Mouse (Mus musculus) heart, embryonic 11.5 days (tissue): Measurements from ENCODE around the gene Ephb3. TPM values are rescaled to one million over a fixed set of nuclear protein-coding genes. Genes with fewer than 3 reads are reported as not detected.

Experiments used
- ATAC-seq: fragments of 200-750 bp; cut with Nextera tagmentation; replicated peaks from 2 replicates; pipeline ENCODE4 v1.8.0; 2017; ENCODE audit warnings: moderate library complexity; ENCODE audit not compliant: insufficient number of reproducible peaks, low FRiP score, low TSS enrichment
- H3K27ac ChIP-seq: fragments of 300-500 bp; sonication (generic); 2 replicates; pipeline ENCODE4 v1.5.1; 2014; ENCODE audit warnings: mild to moderate bottlenecking, low read depth, low read length
- H3K27me3 ChIP-seq: fragments of 300-500 bp; sonication (generic); 2 replicates; pipeline ENCODE4 v1.6.1; 2014; ENCODE audit warnings: mild to moderate bottlenecking, low read length, mixed read lengths; ENCODE audit not compliant: control insufficient read depth, insufficient read depth
- H3K36me3 ChIP-seq: fragments of 300-500 bp; sonication (generic); 2 replicates; pipeline ENCODE4 v1.6.1; 2014; ENCODE audit warnings: mild to moderate bottlenecking, low read length, moderate library complexity, mixed read lengths; ENCODE audit not compliant: control insufficient read depth, insufficient read depth
- H3K4me1 ChIP-seq: fragments of 300-500 bp; sonication (generic); 2 replicates; pipeline ENCODE4 v1.6.1; 2014; ENCODE audit warnings: low read length; ENCODE audit not compliant: control insufficient read depth, insufficient read depth
- H3K4me2 ChIP-seq: fragments of 300-500 bp; sonication (generic); 2 replicates; pipeline ENCODE4 v1.6.1; 2014; ENCODE audit warnings: mild to moderate bottlenecking, moderate library complexity
- H3K4me3 ChIP-seq: fragments of 300-500 bp; sonication (generic); 2 replicates; pipeline ENCODE4 v1.5.1; 2014; ENCODE audit warnings: low read depth, low read length
- H3K9ac ChIP-seq: fragments of 300-500 bp; sonication (generic); 2 replicates; pipeline ENCODE4 v1.6.1; 2014; ENCODE audit warnings: mild to moderate bottlenecking, low read depth, low read length, moderate library complexity
- H3K9me3 ChIP-seq: fragments of 300-500 bp; sonication (generic); replicated peaks from 2 replicates; pipeline ENCODE4 v1.6.1; 2016; ENCODE audit warnings: low read length; ENCODE audit not compliant: control insufficient read depth
- whole genome bisulfite sequencing: fragments of 180-500 bp; shearing (Covaris S2); extraction: QIAGEN DNeasy Blood & Tissue Kit; methylation state at CpG from one replicate; pipeline ENCODE4 v1.1.7; 2014; ENCODE audit not compliant: insufficient replicate concordance; 5-methylcytosine and 5-hydroxymethylcytosine counted together
- polyA plus RNA-seq: library from polyadenylated mRNA; unstranded; fragments of >200 nt; fragmentation: Nextera tagmentation; extraction: Ambion mirVana; gene quantifications from 2 replicates; pipeline ENCODE4 v1.2.1, GENCODE M21; 2014

Gene Ephb3
- polyA plus RNA-seq, 1 experiment from 2014 or later, result 12.9 TPM

- Histone ChIP-seq H3K9ac (no peak overlapping the region), H3K9me3 (no peaks in the 10 kb centered on the region), H3K4me3 (no peak overlapping the region), H3K4me2 (no peak overlapping the region), H3K27ac (no peak overlapping the region), H3K4me1 (peaks cover 29% of the 10 kb centered on the region), H3K27me3 (no peaks in the 10 kb centered on the region), H3K36me3 (peaks cover 39% of the 10 kb centered on the region)
- 75% methylated on average over 3 of the region's 3 CpGs for WGBS
- no peak for ATAC-seq
These were observed 18.5 kb downstream of the Ephb3 start for GRCm38 (mm10) chr16:21223038-21223437.

DNA sequence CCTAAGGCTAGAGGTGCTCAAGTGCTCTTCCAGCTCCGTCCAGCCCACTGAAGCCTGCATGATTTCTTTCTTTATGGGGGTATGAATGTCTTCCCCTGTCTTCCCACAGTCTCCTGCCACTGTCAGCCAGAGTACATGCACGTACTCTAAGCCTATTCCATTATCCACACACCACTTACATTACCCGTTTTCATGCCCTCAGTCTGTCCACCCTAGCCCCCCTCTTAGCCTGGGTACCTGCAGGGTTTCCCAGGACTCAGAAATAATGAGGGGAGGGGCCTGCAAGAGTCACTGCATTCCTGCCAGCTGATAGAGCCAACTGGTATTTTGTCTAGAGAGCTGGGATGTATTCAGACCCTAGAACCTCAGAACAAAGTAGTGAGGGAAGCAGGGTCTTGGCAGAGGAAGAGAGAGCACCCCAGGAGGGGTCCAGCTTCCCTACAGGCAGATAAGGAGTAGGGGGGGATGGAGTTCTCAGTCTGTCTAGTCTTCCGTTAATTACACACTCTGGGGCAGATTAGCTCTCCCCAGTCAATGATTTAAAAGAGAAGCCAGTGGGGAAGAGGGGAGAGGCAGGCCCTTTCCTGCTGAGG is 20.2 kb downstream of the Ephb3 start:
- peaks cover 27% of the 10 kb centered on the region for H3K36me3 ChIP-seq
- H3K4me1 ChIP-seq, result peaks cover 22% of the 10 kb centered on the region
- H3K4me3 ChIP-seq, result no peak overlapping the region
- H3K9ac ChIP-seq, result no peak overlapping the region; the same call in 1 of the 2 replicates
- H3K9me3 ChIP-seq, result no peaks in the 10 kb centered on the region
- ATAC-seq, result 0 out of 2 replicates have a peak, but pooled peaks have one; percentile 7
- 31% methylated on average over 4 of the region's 4 CpGs for WGBS
- H3K27me3 ChIP-seq, result no peaks in the 10 kb centered on the region
- peak overlapping the region; percentile 41; the same call in 1 of the 2 replicates for H3K27ac ChIP-seq
- H3K4me2 ChIP-seq, result no peak overlapping the region

GRCm38 (mm10) chr16:21226629-21227028 is 22.1 kb downstream of the Ephb3 start:
- Histone ChIP-seq H3K4me2 (no peak overlapping the region), H3K36me3 (peaks cover 10% of the 10 kb centered on the region), H3K9ac (no peak overlapping the region), H3K27ac (no peak overlapping the region), H3K27me3 (no peaks in the 10 kb centered on the region; the same call in 1 of the 2 replicates), H3K4me1 (peaks cover 19% of the 10 kb centered on the region), H3K9me3 (no peaks in the 10 kb centered on the region), H3K4me3 (no peak overlapping the region)
- ATAC-seq, result no peak
- WGBS, result 62% methylated on average over 6 of the region's 6 CpGs

DNA sequence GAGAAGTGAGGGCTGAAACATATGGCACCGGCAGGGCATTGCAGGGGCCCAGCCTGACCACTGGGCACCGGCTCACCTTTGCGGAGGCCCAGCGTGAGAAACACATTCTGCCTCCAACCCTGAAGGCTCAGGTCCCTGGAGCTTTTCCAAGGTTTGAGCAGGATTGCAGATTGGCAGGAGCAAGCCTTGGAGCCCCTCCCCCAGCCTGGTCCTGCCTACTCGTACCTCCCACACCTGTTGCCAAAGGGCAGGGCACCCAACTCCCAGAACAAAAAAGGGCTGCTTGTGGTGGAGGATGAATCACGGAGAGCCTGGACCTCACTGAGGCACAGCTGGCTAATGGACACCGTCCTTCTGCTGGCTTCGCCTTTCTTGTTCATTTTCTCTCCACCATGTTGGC is 30.6 kb downstream of the Ephb3 start:
- H3K27ac ChIP-seq, result no peak overlapping the region
- no peaks in the 10 kb centered on the region for H3K27me3 ChIP-seq
- ATAC-seq, result no peak
- H3K4me3 ChIP-seq, result no peak overlapping the region
- H3K9ac ChIP-seq, result no peak overlapping the region
- H3K4me2 ChIP-seq, result no peak overlapping the region
- H3K36me3 ChIP-seq, result no peaks in the 10 kb centered on the region
- 60% methylated on average over 8 of the region's 8 CpGs for WGBS
- no peaks in the 10 kb centered on the region for H3K9me3 ChIP-seq
- H3K4me1 ChIP-seq, result peaks cover 22% of the 10 kb centered on the region

DNA sequence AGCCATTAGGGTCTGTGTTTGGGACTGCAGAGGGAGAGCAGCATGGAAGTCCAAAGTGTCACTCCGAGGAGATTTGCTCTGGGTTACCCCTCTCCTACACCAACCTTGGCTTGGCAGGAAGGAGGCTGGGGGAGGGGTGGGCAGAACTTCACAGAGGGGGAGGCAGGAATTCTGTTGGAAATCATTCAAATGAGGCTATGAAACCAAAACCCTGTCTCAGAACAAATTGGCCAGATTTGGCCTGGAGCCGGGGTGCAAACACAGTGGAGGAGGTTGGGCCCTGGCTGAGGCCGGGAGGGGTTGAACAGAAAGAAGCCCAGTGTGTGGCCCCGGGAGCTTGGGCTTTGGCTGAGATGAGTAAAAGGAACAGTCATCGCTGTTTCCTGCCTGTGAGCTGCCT is 34.2 kb downstream of the Ephb3 start:
- H3K9me3 ChIP-seq, result no peaks in the 10 kb centered on the region
- H3K27me3 ChIP-seq, result no peaks in the 10 kb centered on the region
- ATAC-seq, result no peak
- H3K4me1 ChIP-seq, result peaks cover 31% of the 10 kb centered on the region
- H3K36me3 ChIP-seq, result no peaks in the 10 kb centered on the region
- H3K4me2 ChIP-seq, result no peak overlapping the region
- no peak overlapping the region for H3K4me3 ChIP-seq
- WGBS, result 16% methylated on average over 5 of the region's 5 CpGs
- H3K9ac ChIP-seq, result no peak overlapping the region
- H3K27ac ChIP-seq, result no peak overlapping the region

GRCm38 (mm10) chr16:21240547-21240946 is 36.0 kb downstream of the Ephb3 start:
- H3K27me3 ChIP-seq, result no peaks in the 10 kb centered on the region
- H3K36me3 ChIP-seq, result no peaks in the 10 kb centered on the region
- WGBS, result 47% methylated on average over 3 of the region's 3 CpGs
- no peak overlapping the region for H3K27ac ChIP-seq
- H3K9me3 ChIP-seq, result no peaks in the 10 kb centered on the region
- no peak overlapping the region for H3K4me3 ChIP-seq
- H3K4me2 ChIP-seq, result no peak overlapping the region
- peaks cover 35% of the 10 kb centered on the region for H3K4me1 ChIP-seq
- ATAC-seq, result 0 out of 2 replicates have a peak, but pooled peaks have one; percentile 32
- no peak overlapping the region for H3K9ac ChIP-seq

GRCm38 (mm10) chr16:21241030-21241429 is 36.5 kb downstream of the Ephb3 start:
- H3K4me3 ChIP-seq, result no peak overlapping the region
- H3K27ac ChIP-seq, result no peak overlapping the region
- ATAC-seq, result no peak

GRCm38 (mm10) chr16:21242946-21243345 is 38.4 kb downstream of the Ephb3 start:
- H3K9ac ChIP-seq, result no peak overlapping the region
- H3K27ac ChIP-seq, result no peak overlapping the region

More at GRCm38 (mm10) chr16:21241030-21241429, 36.5 kb downstream of the Ephb3 start:
- Histone ChIP-seq H3K36me3 (no peaks in the 10 kb centered on the region), H3K9ac (no peak overlapping the region), H3K9me3 (no peaks in the 10 kb centered on the region), H3K4me1 (peaks cover 36% of the 10 kb centered on the region), H3K27me3 (no peaks in the 10 kb centered on the region), H3K4me2 (no peak overlapping the region)

DNA sequence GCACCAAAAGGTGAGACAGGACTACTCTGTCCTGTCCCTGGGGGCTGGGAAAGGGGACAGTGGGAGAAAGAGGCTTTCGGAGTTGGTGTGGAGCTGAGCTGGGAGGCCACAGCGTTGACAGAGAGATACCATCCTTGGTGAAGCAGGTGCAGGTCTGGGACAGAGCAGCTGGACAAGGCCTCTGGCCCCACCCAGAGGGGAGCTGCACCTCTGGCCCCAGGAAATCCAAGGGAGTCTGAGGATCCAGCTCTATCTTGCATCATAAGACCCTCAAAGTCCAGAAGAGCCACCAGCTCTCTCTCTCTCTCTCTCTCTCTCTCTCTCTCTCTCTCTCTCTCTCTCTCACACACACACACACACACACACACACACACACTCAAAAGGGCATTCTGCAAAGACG is 40.2 kb downstream of the Ephb3 start:
- Histone ChIP-seq H3K4me2 (no peak overlapping the region), H3K9me3 (no peaks in the 10 kb centered on the region), H3K36me3 (no peaks in the 10 kb centered on the region), H3K27me3 (0 out of 2 replicates have a peak, but pooled peaks cover 8% of the 10 kb centered on the region), H3K4me1 (peaks cover 46% of the 10 kb centered on the region), H3K4me3 (no peak overlapping the region), H3K9ac (no peak overlapping the region), H3K27ac (no peak overlapping the region)
- WGBS, result 45% methylated on average over 3 of the region's 3 CpGs
- ATAC-seq, result no peak

More at GRCm38 (mm10) chr16:21242946-21243345, 38.4 kb downstream of the Ephb3 start:
- no peak for ATAC-seq
- Histone ChIP-seq H3K4me3 (no peak overlapping the region), H3K36me3 (no peaks in the 10 kb centered on the region), H3K27me3 (no peaks in the 10 kb centered on the region), H3K4me2 (no peak overlapping the region), H3K9me3 (no peaks in the 10 kb centered on the region), H3K4me1 (peaks cover 52% of the 10 kb centered on the region)
- WGBS, result 43% methylated on average over 8 of the region's 8 CpGs
